Mouse (Mus musculus) lung, embryonic 16.5 days (tissue): Measurements from ENCODE around the gene Usmg5. TPM values are rescaled to one million over a fixed set of nuclear protein-coding genes. Genes with fewer than 3 reads are reported as not detected.

Source experiments
- ATAC-seq: fragments of 200-750 bp; cut with Nextera tagmentation; 2 replicates; pipeline ENCODE4 v1.8.0; 2017; ENCODE audit warnings: low read depth, mild to moderate bottlenecking, moderate library complexity
- H3K27ac ChIP-seq: fragments of 300-500 bp; sonication (generic); 2 replicates; pipeline ENCODE4 v1.5.1; 2014; ENCODE audit warnings: mild to moderate bottlenecking, control low read depth, low read length
- H3K27me3 ChIP-seq: fragments of 300-500 bp; sonication (generic); 2 replicates; pipeline ENCODE4 v1.6.1; 2014; ENCODE audit warnings: low read depth, low read length, mixed read lengths; ENCODE audit not compliant: control insufficient read depth, insufficient read depth
- H3K36me3 ChIP-seq: fragments of 300-500 bp; sonication (generic); 2 replicates; pipeline ENCODE4 v1.6.1; 2014; ENCODE audit warnings: low read length; ENCODE audit not compliant: control insufficient read depth, insufficient read depth
- H3K4me1 ChIP-seq: fragments of 300-500 bp; sonication (generic); replicated peaks from 2 replicates; pipeline ENCODE4 v1.6.1; 2014; ENCODE audit warnings: low read length, mixed read lengths; ENCODE audit not compliant: control insufficient read depth, insufficient read depth
- H3K4me2 ChIP-seq: fragments of 300-500 bp; sonication (generic); 2 replicates; pipeline ENCODE4 v1.6.1; 2014; ENCODE audit warnings: low read depth, low read length, control low read depth
- H3K4me3 ChIP-seq: fragments of 300-500 bp; sonication (generic); 2 replicates; pipeline ENCODE4 v1.5.1; 2014; ENCODE audit warnings: mild to moderate bottlenecking, low read length, control low read depth
- H3K9ac ChIP-seq: fragments of 300-500 bp; sonication (generic); 2 replicates; pipeline ENCODE4 v1.6.1; 2014; ENCODE audit warnings: low read length, control low read depth
- H3K9me3 ChIP-seq: fragments of 300-500 bp; sonication (generic); 2 replicates; pipeline ENCODE4 v1.6.1; 2016; ENCODE audit warnings: low read length; ENCODE audit not compliant: control insufficient read depth
- WGBS: fragments of 180-500 bp; shearing (Covaris S2); extraction: QIAGEN DNeasy Blood & Tissue Kit; methylation state at CpG from one replicate; pipeline ENCODE4 v1.1.7; 2014; 5-methylcytosine and 5-hydroxymethylcytosine counted together
- polyA plus RNA-seq: library from polyadenylated mRNA; unstranded; fragments of >200 nt; fragmentation: Nextera tagmentation; extraction: Ambion mirVana; gene quantifications from 2 replicates; pipeline ENCODE4 v1.2.1, GENCODE M21; 2015

Usmg5 gene
- polyA plus RNA-seq, 1 experiment from 2014 or later = 1,149 TPM

- H3K27me3 ChIP-seq = no peaks in the 10 kb centered on the region
- H3K9ac ChIP-seq = peak within 1 kb of the TSS; percentile 92
- peak; percentile 87 for ATAC-seq
- H3K36me3 ChIP-seq = peaks cover 6% of the 10 kb centered on the region
- H3K4me2 ChIP-seq = peak within 1 kb of the TSS; percentile 75
- H3K4me3 ChIP-seq = peak within 1 kb of the TSS; percentile 98
- H3K9me3 ChIP-seq = no peaks in the 10 kb centered on the region
- peak within 1 kb of the TSS; percentile 89 for H3K27ac ChIP-seq
- 9% methylated on average over 42 of the region's 49 CpGs for WGBS
- H3K4me1 ChIP-seq = peaks cover 11% of the 10 kb centered on the region
Observed at GRCm38 (mm10) chr19:47067096-47067882, 23.2 kb downstream of the Usmg5 start, which contains the start of gene Taf5. TSS of gene Taf5 (plus strand) at chr19:47067746.

DNA sequence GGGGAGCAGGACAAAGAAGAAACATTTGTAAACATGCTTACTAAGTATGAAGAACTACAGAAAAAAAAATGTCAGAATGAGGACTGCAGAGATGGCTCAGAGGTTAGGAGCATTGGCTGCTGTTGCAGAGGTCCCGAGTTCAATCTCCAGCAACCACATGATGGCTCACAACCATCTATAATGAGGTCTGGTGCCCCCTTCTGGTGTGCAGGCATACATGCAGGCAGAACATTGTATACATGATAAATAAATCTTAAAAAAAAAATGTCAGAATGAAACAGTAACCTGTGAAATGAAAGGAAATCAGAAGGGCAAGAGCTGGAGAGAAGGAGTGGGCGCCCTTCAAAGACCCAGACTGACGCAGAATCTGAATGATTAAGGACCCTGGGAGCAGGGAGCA is 24.6 kb downstream of the Usmg5 start:
- no peaks in the 10 kb centered on the region for H3K9me3 ChIP-seq
- no peak overlapping the region for H3K9ac ChIP-seq
- H3K4me3 ChIP-seq = no peak overlapping the region
- 80% methylated on average over 3 of the region's 3 CpGs for WGBS
- H3K4me2 ChIP-seq = no peak overlapping the region
- H3K27me3 ChIP-seq = no peaks in the 10 kb centered on the region
- peaks cover 11% of the 10 kb centered on the region for H3K4me1 ChIP-seq
- ATAC-seq = no peak
- no peak overlapping the region for H3K27ac ChIP-seq
- H3K36me3 ChIP-seq = no peaks in the 10 kb centered on the region

DNA sequence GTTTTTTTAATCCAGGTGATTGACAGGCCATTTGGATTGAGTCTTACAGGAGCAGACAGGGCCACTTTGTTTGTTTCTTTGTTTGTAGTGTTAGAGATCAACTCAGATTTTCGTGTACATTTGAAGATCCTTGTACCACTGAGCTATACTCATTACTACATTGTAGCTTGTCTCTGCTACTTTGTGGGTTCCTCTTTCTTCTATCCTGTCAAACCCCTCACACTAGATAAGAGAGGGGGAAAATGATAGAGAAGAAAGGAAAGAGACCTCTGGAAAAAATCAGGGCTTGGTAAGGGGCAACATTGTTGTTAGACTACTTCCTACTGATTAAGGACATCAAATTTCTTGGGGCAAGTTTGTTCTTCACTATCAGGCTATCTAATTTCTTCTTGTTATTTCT is 32.8 kb downstream of the Usmg5 start:
- no peak overlapping the region for H3K4me3 ChIP-seq
- ATAC-seq = no peak
- no peaks in the 10 kb centered on the region for H3K4me1 ChIP-seq
- H3K4me2 ChIP-seq = no peak overlapping the region
- no peaks in the 10 kb centered on the region for H3K36me3 ChIP-seq
- H3K27ac ChIP-seq = no peak overlapping the region
- H3K27me3 ChIP-seq = no peaks in the 10 kb centered on the region
- H3K9me3 ChIP-seq = no peaks in the 10 kb centered on the region
- H3K9ac ChIP-seq = no peak overlapping the region
- WGBS = 46% methylated on average over 1 of the region's 1 CpGs

GRCm38 (mm10) chr19:47053471-47053870 is 37.0 kb downstream of the Usmg5 start:
- 68% methylated on average over 4 of the region's 4 CpGs for WGBS
- no peak overlapping the region for H3K4me3 ChIP-seq
- no peaks in the 10 kb centered on the region for H3K36me3 ChIP-seq
- no peak overlapping the region for H3K9ac ChIP-seq
- no peak overlapping the region for H3K4me2 ChIP-seq
- no peak for ATAC-seq
- H3K27me3 ChIP-seq = no peaks in the 10 kb centered on the region
- no peak overlapping the region for H3K27ac ChIP-seq
- peaks cover 12% of the 10 kb centered on the region for H3K4me1 ChIP-seq
- no peaks in the 10 kb centered on the region for H3K9me3 ChIP-seq

- no peaks in the 10 kb centered on the region for H3K36me3 ChIP-seq
- H3K27ac ChIP-seq = no peak overlapping the region
- H3K27me3 ChIP-seq = no peaks in the 10 kb centered on the region
- WGBS = 67% methylated on average over 4 of the region's 4 CpGs
- H3K9me3 ChIP-seq = no peaks in the 10 kb centered on the region
- no peak overlapping the region for H3K9ac ChIP-seq
- H3K4me3 ChIP-seq = no peak overlapping the region
- no peak overlapping the region for H3K4me2 ChIP-seq
- H3K4me1 ChIP-seq = peaks cover 12% of the 10 kb centered on the region
- no peak for ATAC-seq
Observed at GRCm38 (mm10) chr19:47052927-47053326, 37.5 kb downstream of the Usmg5 start.

DNA sequence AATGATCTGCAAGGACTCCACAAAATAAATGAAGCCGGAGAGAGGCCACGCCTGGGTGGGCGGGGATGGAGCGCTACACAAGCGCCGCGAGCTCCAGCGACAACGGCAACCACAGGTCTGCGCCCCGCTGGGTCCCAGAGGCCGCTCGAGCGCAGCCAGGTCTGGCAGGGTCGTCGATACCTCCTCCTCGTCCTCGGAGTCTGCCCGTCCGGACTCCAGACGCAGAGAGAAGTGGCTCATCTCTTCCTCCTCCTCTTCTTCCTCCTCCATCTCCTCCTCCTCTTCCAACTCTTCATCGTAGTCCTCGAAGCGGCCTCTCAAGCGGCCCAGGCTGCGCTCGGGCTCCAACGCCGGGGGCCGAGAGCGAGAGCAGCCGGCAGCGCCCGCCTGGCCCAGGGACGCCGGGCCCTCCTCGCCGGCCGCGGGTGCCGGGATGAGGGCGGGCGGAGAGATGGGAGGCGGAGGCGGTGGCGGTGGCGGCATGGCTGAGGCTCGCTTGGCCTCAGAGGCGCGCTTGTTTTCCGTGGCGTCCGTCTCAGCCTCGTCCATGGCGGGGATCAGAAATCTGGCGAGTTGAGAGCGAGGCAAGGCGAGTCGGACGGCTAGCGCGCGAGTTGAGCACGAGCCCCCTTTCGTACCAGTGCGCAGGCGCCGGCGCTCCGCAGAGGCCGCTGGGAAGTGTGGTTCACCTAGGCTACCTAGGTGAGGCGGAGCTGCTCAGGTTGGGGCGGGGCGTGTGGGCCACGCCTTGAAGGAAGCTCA is 40.0 kb downstream of the Usmg5 start, which contains the start of gene Pcgf6:
TSS of gene Pcgf6 (minus strand) at position 636 of the 762 bp plus-strand sequence.
- WGBS = under 1% methylated on average over 64 of the region's 75 CpGs
- peak; percentile 94 for ATAC-seq
- peak within 1 kb of the TSS; percentile 85 for H3K9ac ChIP-seq
- no peaks in the 10 kb centered on the region for H3K9me3 ChIP-seq
- H3K36me3 ChIP-seq = peaks cover 11% of the 10 kb centered on the region; the same call in 1 of the 2 replicates
- peak within 1 kb of the TSS; percentile 93 for H3K27ac ChIP-seq
- H3K4me2 ChIP-seq = peak within 1 kb of the TSS; percentile 90
- peak within 1 kb of the TSS; percentile 91 for H3K4me3 ChIP-seq
- H3K4me1 ChIP-seq = peaks cover 12% of the 10 kb centered on the region
- H3K27me3 ChIP-seq = no peaks in the 10 kb centered on the region

- H3K36me3 ChIP-seq = peaks cover 11% of the 10 kb centered on the region; the same call in 1 of the 2 replicates
- peak overlapping the region; percentile 93; the same call in 1 of the 2 replicates for H3K27ac ChIP-seq
- no peak for ATAC-seq
- no peaks in the 10 kb centered on the region for H3K27me3 ChIP-seq
- peaks cover 12% of the 10 kb centered on the region for H3K4me1 ChIP-seq
- peak overlapping the region; percentile 91 for H3K4me3 ChIP-seq
- H3K9me3 ChIP-seq = no peaks in the 10 kb centered on the region
- H3K4me2 ChIP-seq = peak overlapping the region; percentile 90
- WGBS = 4% methylated on average over 7 of the region's 7 CpGs
- peak overlapping the region; percentile 85 for H3K9ac ChIP-seq
Observed at GRCm38 (mm10) chr19:47049840-47050239, 40.6 kb downstream of the Usmg5 start.

- no peak for ATAC-seq
- Histone ChIP-seq H3K36me3 (peaks cover 13% of the 10 kb centered on the region; the same call in 1 of the 2 replicates), H3K27me3 (no peaks in the 10 kb centered on the region), H3K27ac (no peak overlapping the region), H3K4me2 (no peak overlapping the region), H3K4me3 (no peak overlapping the region), H3K4me1 (peaks cover 12% of the 10 kb centered on the region), H3K9ac (no peak overlapping the region), H3K9me3 (no peaks in the 10 kb centered on the region)
- 65% methylated on average over 4 of the region's 4 CpGs for WGBS
Observed at GRCm38 (mm10) chr19:47049061-47049460, 41.4 kb downstream of the Usmg5 start.

GRCm38 (mm10) chr19:47047236-47047833 is 43.1 kb downstream of the Usmg5 start:
- Histone ChIP-seq H3K9ac (no peak overlapping the region), H3K4me2 (no peak overlapping the region), H3K27ac (no peak overlapping the region), H3K4me1 (peaks cover 12% of the 10 kb centered on the region), H3K36me3 (peaks cover 13% of the 10 kb centered on the region; the same call in 1 of the 2 replicates), H3K4me3 (no peak overlapping the region), H3K9me3 (no peaks in the 10 kb centered on the region), H3K27me3 (no peaks in the 10 kb centered on the region)
- no peak for ATAC-seq
- 79% methylated on average over 13 of the region's 13 CpGs for WGBS
